Mouse (Mus musculus) hindbrain, embryonic 11.5 days (tissue): ENCODE results near the gene Igtp. TPM values are rescaled to one million over a fixed set of nuclear protein-coding genes. Genes with fewer than 3 reads are reported as not detected.
"Not testable (repeated sequence)": the region's sequence is repeated elsewhere in the genome, so short reads cannot be mapped to it uniquely, and the experiment has no call there.

ENCODE experiments used
- ATAC-seq: fragments of 200-750 bp; cut with Nextera tagmentation; 2 replicates; pipeline ENCODE4 v1.8.0; 2017; ENCODE audit warnings: mild to moderate bottlenecking, moderate TSS enrichment, moderate library complexity; ENCODE audit not compliant: low FRiP score
- DNase-seq: peaks from one replicate; pipeline ENCODE4 v3.0.0-alpha.2; 2015; ENCODE audit warnings: low spot score
- H3K27ac ChIP-seq: fragments of 300-500 bp; sonication (generic); 2 replicates; pipeline ENCODE4 v1.5.1; 2014; ENCODE audit warnings: mild to moderate bottlenecking, low read depth, low read length
- H3K27me3 ChIP-seq: fragments of 300-500 bp; sonication (generic); 2 replicates; pipeline ENCODE4 v1.6.1; 2014; ENCODE audit warnings: mild to moderate bottlenecking, low read length, moderate library complexity, mixed read lengths; ENCODE audit not compliant: control insufficient read depth, insufficient read depth
- H3K36me3 ChIP-seq: fragments of 300-500 bp; sonication (generic); 2 replicates; pipeline ENCODE4 v1.6.1; 2014; ENCODE audit warnings: mild to moderate bottlenecking, low read length, moderate library complexity, mixed read lengths; ENCODE audit not compliant: control insufficient read depth, insufficient read depth
- H3K4me1 ChIP-seq: fragments of 300-500 bp; sonication (generic); replicated peaks from 2 replicates; pipeline ENCODE4 v1.6.1; 2014; ENCODE audit warnings: low read length, mixed read lengths; ENCODE audit not compliant: control insufficient read depth, insufficient read depth
- H3K4me2 ChIP-seq: fragments of 300-500 bp; sonication (generic); replicated peaks from 2 replicates; pipeline ENCODE4 v1.6.1; 2014; ENCODE audit warnings: mild to moderate bottlenecking, low read depth, low read length
- H3K4me3 ChIP-seq: fragments of 300-500 bp; sonication (generic); 2 replicates; pipeline ENCODE4 v1.5.1; 2014; ENCODE audit warnings: low read depth, low read length
- H3K9ac ChIP-seq: fragments of 300-500 bp; sonication (generic); 2 replicates; pipeline ENCODE4 v1.6.1; 2014; ENCODE audit warnings: low read depth, low read length
- H3K9me3 ChIP-seq: fragments of 300-500 bp; sonication (generic); 2 replicates; pipeline ENCODE4 v1.6.1; 2016; ENCODE audit warnings: low read length; ENCODE audit not compliant: control insufficient read depth
- WGBS: fragments of 180-500 bp; shearing (Covaris S2); extraction: QIAGEN DNeasy Blood & Tissue Kit; methylation state at CpG from one replicate; pipeline ENCODE4 v1.1.7; 2014; 5-methylcytosine and 5-hydroxymethylcytosine counted together
- polyA plus RNA-seq: library from polyadenylated mRNA; unstranded; fragments of >200 nt; fragmentation: Nextera tagmentation; extraction: Ambion mirVana; gene quantifications from 2 replicates; pipeline ENCODE4 v1.2.1, GENCODE M21; 2014

Igtp gene
- polyA plus RNA-seq, 1 experiment from 2014 or later = 2.5 TPM

GRCm38 (mm10) chr11:58179563-58179962 lies 19.8 kb upstream of the Igtp start:
- no peak overlapping the region for H3K9ac ChIP-seq
- H3K4me3 ChIP-seq = no peak overlapping the region
- H3K27me3 ChIP-seq = no peaks in the 10 kb centered on the region
- WGBS = 34% methylated on average over 3 of the region's 3 CpGs
- no peak overlapping the region for H3K27ac ChIP-seq
- H3K9me3 ChIP-seq = no peaks in the 10 kb centered on the region
- DNase-seq = peak; percentile 87
- H3K4me2 ChIP-seq = no peak overlapping the region
- peaks cover 5% of the 10 kb centered on the region for H3K36me3 ChIP-seq
- ATAC-seq = no peak
- no peaks in the 10 kb centered on the region for H3K4me1 ChIP-seq

- ATAC-seq, H3K4me3 ChIP-seq, DNase-seq, H3K27ac ChIP-seq, H3K9me3 ChIP-seq, H3K27me3 ChIP-seq, H3K9ac ChIP-seq, H3K4me1 ChIP-seq, H3K4me2 ChIP-seq, H3K36me3 ChIP-seq: not testable (repeated sequence)
- WGBS = 90% methylated on average over 6 of the region's 6 CpGs
Observed at GRCm38 (mm10) chr11:58179986-58180385, 19.4 kb upstream of the Igtp start.

DNA sequence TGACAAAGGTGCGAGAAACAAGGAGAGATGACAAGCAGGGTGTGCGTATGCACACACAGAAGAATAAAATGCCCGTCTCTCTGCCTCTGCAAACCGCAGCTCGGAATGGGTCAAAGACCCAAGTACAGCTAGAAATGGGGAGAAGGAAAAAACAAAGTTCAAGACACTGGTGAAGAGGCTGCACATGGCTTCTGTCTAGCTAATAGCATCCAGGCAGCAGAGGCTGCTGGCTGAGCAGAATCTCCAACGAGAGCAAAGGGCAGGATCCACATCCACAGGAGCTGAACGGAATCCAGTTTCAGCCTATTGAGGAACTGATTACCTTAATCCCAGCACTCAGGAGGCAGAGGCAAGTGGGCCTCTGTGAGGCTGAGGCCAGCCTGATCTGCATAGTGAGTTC lies 18.6 kb upstream of the Igtp start:
- Histone ChIP-seq H3K36me3 (no peaks in the 10 kb centered on the region; the same call in 1 of the 2 replicates), H3K4me3 (no peak overlapping the region), H3K9me3 (no peaks in the 10 kb centered on the region), H3K4me1 (no peaks in the 10 kb centered on the region), H3K27ac (no peak overlapping the region), H3K9ac (no peak overlapping the region), H3K27me3 (no peaks in the 10 kb centered on the region), H3K4me2 (no peak overlapping the region)
- DNase-seq = no peak
- ATAC-seq = no peak
- WGBS = 93% methylated on average over 7 of the region's 7 CpGs

- WGBS = 85% methylated on average over 3 of the region's 3 CpGs
- Histone ChIP-seq H3K9ac (no peak overlapping the region), H3K36me3 (no peaks in the 10 kb centered on the region), H3K4me2 (no peak overlapping the region), H3K4me1 (no peaks in the 10 kb centered on the region), H3K4me3 (no peak overlapping the region), H3K27me3 (no peaks in the 10 kb centered on the region), H3K9me3 (no peaks in the 10 kb centered on the region), H3K27ac (no peak overlapping the region)
- no peak for ATAC-seq
- no peak for DNase-seq
Observed at GRCm38 (mm10) chr11:58183579-58183978, 15.8 kb upstream of the Igtp start.

DNA sequence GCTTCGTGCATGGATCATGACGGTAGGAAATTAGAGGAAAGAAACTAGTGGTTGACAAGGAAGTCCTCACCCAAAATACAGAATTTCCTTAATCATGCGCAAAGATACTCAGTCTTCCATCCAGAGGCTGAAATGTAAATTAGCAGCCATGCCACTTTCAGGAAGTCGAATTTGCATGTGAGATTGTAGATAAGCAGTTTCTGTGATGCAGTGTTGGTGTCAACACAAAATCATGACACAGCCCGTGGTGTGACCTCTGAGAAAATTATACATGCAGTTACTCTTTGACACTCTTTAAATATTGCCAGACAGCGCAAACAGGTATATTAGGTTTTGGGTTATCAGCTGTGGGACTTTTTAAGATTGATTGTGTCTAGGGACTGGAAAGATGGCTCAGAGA lies 9.7 kb upstream of the Igtp start:
- 92% methylated on average over 6 of the region's 6 CpGs for WGBS
- H3K4me2 ChIP-seq = no peak overlapping the region
- no peaks in the 10 kb centered on the region for H3K4me1 ChIP-seq
- no peak overlapping the region for H3K9ac ChIP-seq
- ATAC-seq (no peak), DNase-seq (no peak)
- H3K27ac ChIP-seq = no peak overlapping the region
- no peaks in the 10 kb centered on the region for H3K36me3 ChIP-seq
- H3K9me3 ChIP-seq = no peaks in the 10 kb centered on the region
- no peaks in the 10 kb centered on the region for H3K27me3 ChIP-seq
- no peak overlapping the region for H3K4me3 ChIP-seq

DNA sequence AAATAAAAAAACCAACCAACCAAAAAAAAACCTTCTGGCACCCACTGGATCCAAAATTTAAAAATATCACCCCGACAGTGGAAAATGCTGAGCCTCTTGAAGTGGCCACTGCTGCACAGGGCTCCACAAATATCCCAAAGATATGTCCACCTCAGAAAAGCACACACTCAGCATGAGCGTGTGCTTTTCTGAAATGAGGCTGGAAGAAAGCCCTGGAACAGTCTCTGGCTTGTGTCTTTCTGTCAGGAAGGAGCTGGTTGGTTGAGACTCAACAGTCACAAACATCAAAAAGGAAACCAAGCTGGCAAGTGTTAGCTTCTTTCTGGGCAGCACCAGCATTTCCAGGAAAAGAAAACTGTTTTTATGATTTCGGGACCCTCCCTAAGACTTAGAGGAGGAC lies 6.0 kb upstream of the Igtp start:
- no peak overlapping the region for H3K4me2 ChIP-seq
- 87% methylated on average over 3 of the region's 3 CpGs for WGBS
- no peaks in the 10 kb centered on the region for H3K36me3 ChIP-seq
- H3K9me3 ChIP-seq = no peaks in the 10 kb centered on the region
- no peaks in the 10 kb centered on the region for H3K27me3 ChIP-seq
- DNase-seq (no peak), ATAC-seq (no peak)
- no peak overlapping the region for H3K27ac ChIP-seq
- no peak overlapping the region for H3K4me3 ChIP-seq
- H3K9ac ChIP-seq = no peak overlapping the region
- no peaks in the 10 kb centered on the region for H3K4me1 ChIP-seq

DNA sequence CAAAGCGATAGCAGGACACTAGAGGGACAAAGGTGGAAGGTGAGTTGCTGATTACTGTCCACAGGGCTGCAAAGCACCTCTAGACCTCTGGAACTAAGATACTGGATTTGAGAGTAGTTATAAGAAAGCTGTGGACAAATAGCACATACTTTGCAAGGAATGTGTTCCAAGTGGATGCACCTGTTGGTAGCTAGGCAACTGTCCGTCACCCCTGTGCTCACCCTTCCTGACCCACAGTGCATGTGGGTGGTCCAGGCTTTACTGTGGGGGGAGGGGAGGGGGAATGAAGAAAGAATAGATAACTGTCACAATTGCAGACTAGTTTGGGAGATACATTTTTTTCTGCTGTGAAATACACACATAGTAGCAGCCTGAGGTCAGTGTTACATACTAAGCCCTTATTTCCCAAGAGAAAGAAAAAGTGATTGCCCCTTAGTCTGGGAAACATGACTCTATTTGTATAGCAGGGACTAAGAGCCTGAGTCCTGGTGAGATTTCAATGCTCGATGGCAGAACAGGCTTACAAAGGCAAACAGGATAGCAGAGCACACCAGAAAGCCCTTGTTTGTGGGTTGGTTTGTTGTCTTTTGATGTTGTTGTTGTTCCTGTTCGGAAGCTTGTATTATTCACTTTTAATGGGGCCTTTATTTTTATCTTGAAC lies 5.4 kb upstream of the Igtp start:
- Histone ChIP-seq H3K27ac (no peak overlapping the region), H3K27me3 (no peaks in the 10 kb centered on the region), H3K9me3 (no peaks in the 10 kb centered on the region), H3K36me3 (no peaks in the 10 kb centered on the region), H3K9ac (no peak overlapping the region), H3K4me2 (no peak overlapping the region), H3K4me3 (no peak overlapping the region), H3K4me1 (no peaks in the 10 kb centered on the region)
- DNase-seq (no peak), ATAC-seq (no peak)
- WGBS = 48% methylated on average over 4 of the region's 4 CpGs

DNA sequence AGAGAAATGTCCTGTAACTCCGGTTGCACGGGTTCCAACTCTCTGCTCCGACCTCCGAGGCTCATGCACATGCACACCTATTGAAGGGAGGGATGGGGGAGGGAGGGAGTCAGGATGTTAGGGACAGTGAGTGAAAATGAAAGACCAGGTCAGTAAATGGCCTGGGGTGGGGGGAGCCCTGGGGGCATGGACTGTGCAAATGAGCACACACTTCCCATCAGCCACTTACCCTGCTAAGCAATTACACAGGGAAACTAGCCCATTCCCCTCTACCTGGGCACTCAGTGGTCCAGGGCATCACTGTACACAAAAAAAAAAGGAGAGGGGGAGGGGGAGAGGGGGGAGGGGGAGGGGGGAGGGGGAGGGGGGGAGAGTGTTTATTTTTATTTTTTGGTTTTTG lies 693 bp upstream of the Igtp start:
- no peaks in the 10 kb centered on the region for H3K4me1 ChIP-seq
- WGBS = 87% methylated on average over 4 of the region's 4 CpGs
- peak overlapping the region; percentile 51; the same call in 1 of the 2 replicates for H3K4me2 ChIP-seq
- H3K27ac ChIP-seq = no peak overlapping the region
- ATAC-seq (no peak), DNase-seq (no peak)
- no peaks in the 10 kb centered on the region for H3K27me3 ChIP-seq
- no peaks in the 10 kb centered on the region for H3K9me3 ChIP-seq
- H3K36me3 ChIP-seq = no peaks in the 10 kb centered on the region
- H3K9ac ChIP-seq = no peak overlapping the region
- peak overlapping the region; percentile 31; the same call in 1 of the 2 replicates for H3K4me3 ChIP-seq

GRCm38 (mm10) chr11:58200226-58200625 lies 870 bp downstream of the Igtp start:
- no peaks in the 10 kb centered on the region for H3K9me3 ChIP-seq
- H3K27me3 ChIP-seq = no peaks in the 10 kb centered on the region
- H3K27ac ChIP-seq = no peak overlapping the region
- H3K9ac ChIP-seq = no peak overlapping the region
- WGBS = 89% methylated on average over 4 of the region's 4 CpGs
- ATAC-seq = no peak
- no peak overlapping the region for H3K4me3 ChIP-seq
- H3K4me1 ChIP-seq = no peaks in the 10 kb centered on the region
- H3K4me2 ChIP-seq = no peak overlapping the region
- no peak for DNase-seq
- H3K36me3 ChIP-seq = no peaks in the 10 kb centered on the region
